Mouse (Mus musculus) lung, adult 18-20 months (tissue): ENCODE results near the gene Dennd5a.

Experiments
- DNase-seq, 2 experiments: peaks; one replicate each; pipeline ENCODE4 v3.0.0; 2022; ENCODE audit warnings: mixed read lengths in 2 of 2

The Dennd5a gene

GRCm38 (mm10) chr7:109881561-109882099, 78.6 kb downstream of the Dennd5a start:
- DNase-seq = no peak

DNA sequence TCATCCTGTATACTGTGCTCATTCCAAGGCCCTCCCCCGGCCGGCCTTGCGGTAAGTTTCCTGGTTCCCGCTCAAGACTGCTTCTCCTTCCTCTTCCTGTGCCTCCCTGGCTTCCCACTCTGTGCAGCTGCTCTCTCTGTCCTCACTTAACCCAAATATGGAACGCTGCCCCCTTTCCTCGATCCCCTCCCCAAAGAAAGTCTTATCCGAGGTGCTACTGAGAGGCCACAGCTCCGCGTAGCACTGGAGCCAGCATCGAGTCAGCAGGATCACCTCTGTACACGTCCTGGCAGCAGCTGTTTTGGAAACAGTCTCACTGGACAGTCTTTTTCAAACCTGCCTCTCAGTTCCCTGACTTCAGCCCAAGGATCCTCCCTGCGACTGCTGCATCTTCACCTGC, 81.1 kb downstream of the Dennd5a start:
- DNase-seq = peak; percentile 22 to 47

GRCm38 (mm10) chr7:109876085-109876484, 84.2 kb downstream of the Dennd5a start:
- DNase-seq = no peak

- no peak for DNase-seq
Measured at GRCm38 (mm10) chr7:109875598-109875997, 84.7 kb downstream of the Dennd5a start.

DNA sequence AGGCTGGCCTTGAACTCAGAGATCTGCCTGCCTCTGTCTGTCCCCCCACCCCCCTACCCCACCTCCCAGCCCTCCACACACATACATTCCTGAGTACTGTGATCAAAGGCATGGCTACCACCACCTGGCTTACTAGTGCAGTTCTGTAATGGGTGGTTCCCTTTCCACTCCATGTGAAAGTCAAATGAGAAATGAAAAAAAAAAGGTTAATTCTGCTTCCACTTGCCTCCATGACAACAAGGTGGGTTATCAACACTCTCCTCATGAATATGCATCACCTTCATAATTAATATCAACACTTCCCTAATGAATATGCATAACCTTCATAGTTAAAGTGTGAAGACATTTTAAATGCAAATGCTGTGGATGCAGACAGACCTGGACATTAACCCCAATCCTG, 85.2 kb downstream of the Dennd5a start:
- no peak for DNase-seq

DNA sequence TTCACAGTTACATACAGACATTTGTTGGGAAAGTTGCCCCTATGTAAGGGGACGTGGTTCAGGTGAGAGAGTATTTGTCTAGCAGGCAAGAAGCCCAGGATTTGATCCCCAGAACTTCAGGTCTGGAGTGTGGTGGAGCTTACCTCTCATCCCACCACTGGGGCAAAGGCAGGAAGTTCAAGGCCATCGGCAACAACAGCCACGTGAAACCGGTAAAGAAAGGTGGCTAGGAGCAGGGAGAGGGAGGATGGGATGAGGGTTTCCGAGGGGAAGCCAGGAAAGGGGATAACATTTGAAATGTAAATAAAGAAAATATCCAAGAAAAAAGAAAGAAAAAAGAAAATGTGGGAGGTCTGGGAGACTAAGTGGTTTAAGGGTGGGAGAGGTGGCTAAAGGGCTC, 87.1 kb downstream of the Dennd5a start:
- DNase-seq = no peak

DNA sequence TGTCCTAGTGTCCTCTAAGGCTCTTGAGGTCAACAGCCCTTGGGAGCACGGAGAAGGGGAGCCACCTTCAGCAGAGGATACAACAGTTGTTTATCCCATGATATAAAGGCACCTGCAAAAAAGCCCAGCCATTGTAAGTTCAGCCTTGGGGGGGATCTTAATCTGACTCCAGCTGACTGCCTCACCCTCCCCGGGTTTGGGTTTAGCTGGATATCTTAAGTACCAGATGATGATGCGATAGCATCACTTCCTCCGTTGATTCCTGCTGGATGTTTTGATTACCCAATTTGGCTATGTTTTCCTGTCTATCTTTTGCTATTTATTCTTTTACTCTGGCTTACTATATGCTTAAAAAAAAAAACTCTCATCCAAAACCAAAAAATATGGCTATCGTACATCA, 89.0 kb downstream of the Dennd5a start:
- no peak for DNase-seq

- DNase-seq = peak; percentile 49 to 69
Measured at GRCm38 (mm10) chr7:109868498-109868897, 91.8 kb downstream of the Dennd5a start.

GRCm38 (mm10) chr7:109866643-109867042, 93.6 kb downstream of the Dennd5a start:
- no peak for DNase-seq

GRCm38 (mm10) chr7:109865370-109866229, 94.7 kb downstream of the Dennd5a start, which contains the start of gene Scube2:
Scube2 (minus strand) TSS chr7:109865679.
- peak in 1 of 2 experiments; percentile 29 for DNase-seq

DNA sequence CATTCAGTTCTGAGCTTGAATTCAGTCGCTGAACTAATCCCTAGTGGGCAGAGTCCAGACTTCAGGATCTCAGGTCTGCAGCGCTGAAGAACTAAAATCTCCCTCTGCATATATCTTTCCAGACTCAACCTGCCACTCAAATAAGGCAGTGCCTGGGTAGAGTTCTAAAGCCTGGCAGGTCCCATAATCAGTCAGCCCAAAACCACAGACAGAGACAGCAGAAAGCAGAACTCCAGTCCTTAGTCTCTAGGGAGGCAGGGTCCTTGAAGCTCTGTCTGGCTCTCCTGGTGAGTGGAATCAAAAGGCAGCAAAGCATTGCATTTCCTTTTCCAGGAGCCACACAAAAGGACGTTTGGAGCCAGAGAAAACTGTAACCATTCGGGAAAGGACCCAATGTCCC, 96.7 kb downstream of the Dennd5a start:
- DNase-seq = no peak

- DNase-seq = no peak
Measured at GRCm38 (mm10) chr7:109860162-109860561, 100.1 kb downstream of the Dennd5a start.

- DNase-seq = no peak
Measured at GRCm38 (mm10) chr7:109859354-109859753, 100.9 kb downstream of the Dennd5a start.

DNA sequence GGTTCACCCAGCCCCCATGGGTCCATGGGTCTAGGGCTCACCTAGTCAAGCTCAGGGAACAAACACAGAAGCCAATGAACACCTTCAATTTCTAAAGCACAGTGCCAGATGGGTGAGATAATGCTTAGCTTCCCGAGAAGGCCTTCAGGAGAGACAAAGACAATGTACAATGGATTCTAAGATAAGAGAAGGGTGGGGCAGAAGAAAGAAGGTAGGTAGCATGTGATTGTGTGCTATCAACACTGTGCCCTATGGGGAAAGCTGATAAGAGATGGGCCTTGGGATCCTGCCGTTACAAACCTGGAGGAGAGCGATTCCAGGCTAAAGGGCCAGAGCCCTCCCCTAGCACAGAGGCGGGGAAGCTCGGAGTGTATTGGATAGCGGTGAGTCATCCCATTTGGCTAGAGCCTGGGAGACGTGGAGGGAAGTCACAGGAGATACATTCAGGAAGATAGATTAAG, 107.5 kb downstream of the Dennd5a start:
- DNase-seq = no peak

GRCm38 (mm10) chr7:109852017-109852416, 108.3 kb downstream of the Dennd5a start:
- DNase-seq = no peak

GRCm38 (mm10) chr7:109850531-109850930, 109.7 kb downstream of the Dennd5a start:
- DNase-seq = no peak

- no peak for DNase-seq
Measured at GRCm38 (mm10) chr7:109849750-109850434, 110.4 kb downstream of the Dennd5a start.

GRCm38 (mm10) chr7:109848867-109849733, 111.2 kb downstream of the Dennd5a start:
- no peak for DNase-seq

DNA sequence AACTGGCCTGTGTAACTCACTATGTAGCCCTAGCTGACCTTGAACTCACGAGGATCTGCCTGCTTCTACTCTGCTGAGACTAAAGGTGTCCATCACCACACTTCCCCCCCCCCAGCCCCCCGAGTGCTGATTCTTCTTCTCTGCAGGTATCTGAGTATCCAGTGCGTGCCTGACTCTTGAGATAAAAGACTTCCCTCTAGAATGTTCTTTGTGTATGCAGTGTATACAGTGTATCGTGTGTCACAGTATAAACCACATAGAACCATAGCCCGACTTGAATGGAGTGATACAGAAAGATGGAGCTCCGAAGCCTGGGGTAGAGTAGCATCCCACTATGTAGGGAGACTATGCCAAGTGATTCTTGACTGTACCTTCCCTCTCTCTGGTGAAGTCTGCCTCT, 116.2 kb downstream of the Dennd5a start:
- no peak for DNase-seq
